In genomic region chr6:141249585-141250295, GRCm38 (mm10) we compare ENCODE assay signal across 8 mouse cellular contexts. TPM values are rescaled to one million over a fixed set of nuclear protein-coding genes. Genes with fewer than 3 reads are reported as not detected.
A peak's percentile ranks its signal among the peaks of the same experiment; 100 is the strongest.
DNase-seq lines count a peak whose midpoint lies in the region; ATAC-seq and TF ChIP-seq lines count a peak whose summit lies in the region.

No protein-coding gene starts in this region.

- no peaks in the 10 kb centered on the region for H3K36me3 ChIP-seq in hindbrain, embryonic 13.5 days

- intact Hi-C loops in gastrocnemius, adult 2 months (cut with DNase I) = loop anchor here (5.0 to 10.0 kb wide), 3 partner anchors 58 to 325 kb away; no protein-coding TSS in a partner anchor

- H3K27ac ChIP-seq in gastrocnemius, adult 2 months = peak overlapping the region; percentile 87
- peak overlapping the region; percentile 52 for H3K27ac ChIP-seq in hindbrain, embryonic 13.5 days

- peak; percentile 8 for DNase-seq in adrenal gland, adult 8-10 months
- DNase-seq in cerebellum, postnatal 4 days (ENCODE audit: low spot score in 2 of 2) = peak; percentile 39 to 56
- DNase-seq in gastrocnemius, adult 2 months = peak; percentile 80
- DNase-seq in left cerebral cortex, adult 11 months (ENCODE audit: low spot score) = peak; percentile 7
- peak; percentile 81 for DNase-seq in lung, postnatal 14 days
- peak; percentile 57 for DNase-seq in right cerebral cortex, postnatal 25 days

- H3K4me3 ChIP-seq in gastrocnemius, adult 2 months = peak overlapping the region; percentile 85
- peak overlapping the region; percentile 69 for H3K4me3 ChIP-seq in hindbrain, embryonic 13.5 days

- H3K4me2 ChIP-seq in hindbrain, embryonic 13.5 days = peak overlapping the region; percentile 82

- ATAC-seq in hindbrain, embryonic 13.5 days (ENCODE audit: low FRiP score) = peak; percentile 89
- no peak for ATAC-seq in activated CD4-positive, CD25-positive, alpha-beta regulatory T cell, adult 4 months

- no peaks in the 10 kb centered on the region for H3K9me3 ChIP-seq in hindbrain, embryonic 13.5 days

- under 1% methylated on average over 64 of the region's 68 CpGs for WGBS in hindbrain, embryonic 13.5 days

- peaks cover 53% of the 10 kb centered on the region for H3K27me3 ChIP-seq in hindbrain, embryonic 13.5 days

- H3K4me1 ChIP-seq in hindbrain, embryonic 13.5 days (replicated peaks) = peaks cover 18% of the 10 kb centered on the region

- TF ChIP-seq CTCF in gastrocnemius, adult 2 months (IDR thresholded peaks at IDR 0.05) = peak; percentile 38

- peak overlapping the region; percentile 79 for H3K9ac ChIP-seq in hindbrain, embryonic 13.5 days

RNA-seq across cellular contexts. Expression of gene Pde3a, which starts 0.7 kb away (rescaled TPM):
- total RNA-seq in adrenal gland, adult 8-10 months (2022) = 10 to 100 TPM; 10.4 to 20.4 (median 13.6) TPM
- total RNA-seq in gastrocnemius, adult 2 months (2021) = 1 to 10 TPM; 2.8 to 3.5 TPM
- polyA plus RNA-seq in hindbrain, embryonic 13.5 days (2015; fragmentation: Nextera tagmentation; extraction: Ambion mirVana) = 1.4 and 1.6 TPM in 2 replicates
- polyA plus RNA-seq in activated CD4-positive, CD25-positive, alpha-beta regulatory T cell, adult 4 months (2017; shearing (Covaris generic)) = under 1 TPM in 1 of 2 experiments, not detected in 1; 0.11 TPM

Comparison
In these comparisons a context has a peak if more than half of its experiments do, and no peak if none do; other contexts are left out.
1. DNase-seq: peak in every context shown above with its lines; median percentile 81 in lung, postnatal 14 days; 80 in gastrocnemius, adult 2 months; 57 in right cerebral cortex, postnatal 25 days; 48 in cerebellum, postnatal 4 days; 8 in adrenal gland, adult 8-10 months; 7 in left cerebral cortex, adult 11 months.